13 mouse cellular contexts compared by ENCODE assay signal in the genomic region with DNA sequence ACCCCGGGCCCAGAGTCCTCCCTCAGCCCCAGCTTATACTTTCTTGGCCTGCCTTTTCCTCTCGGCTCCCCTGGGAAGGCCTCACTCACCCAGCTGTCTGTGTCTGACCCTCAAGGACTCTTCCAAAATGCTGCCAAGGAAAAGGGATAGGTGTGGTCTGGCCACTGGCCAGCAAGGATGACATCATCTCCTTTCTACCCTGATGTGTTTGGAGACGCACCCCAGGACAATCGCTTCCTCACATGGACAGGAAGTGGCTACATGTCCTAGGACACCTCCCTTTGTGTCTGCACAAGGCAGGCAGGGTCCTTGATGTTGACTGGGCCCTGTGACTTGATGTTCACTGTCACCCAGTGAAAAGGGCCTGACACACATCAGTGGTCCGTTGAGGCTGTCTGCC. TPM values are rescaled to one million over a fixed set of nuclear protein-coding genes. Genes with fewer than 3 reads are reported as not detected.
DNase-seq lines count a peak whose midpoint lies in the region; ATAC-seq and TF ChIP-seq lines count a peak whose summit lies in the region.
"Had no signal": no experiment of that assay in that cellular context is flagged by ENCODE, and none has a peak within 500 bp of the region (broad histone marks: within the 10 kb centered on the region; RNA-seq: fewer than 3 reads in every experiment).

No protein-coding gene starts in this region.

- H3K36me3 ChIP-seq in intestine, embryonic 16.5 days (ENCODE audit: control insufficient read depth, insufficient read depth, low read length) = no peaks in the 10 kb centered on the region
- H3K36me3 ChIP-seq in intestine, embryonic 15.5 days = no peaks in the 10 kb centered on the region
- H3K36me3 ChIP-seq in hindbrain, postnatal 0 days (ENCODE audit: insufficient read depth, low read length) = no peaks in the 10 kb centered on the region
- no peaks in the 10 kb centered on the region for H3K36me3 ChIP-seq in liver, embryonic 11.5 days (ENCODE audit: control insufficient read depth, insufficient read depth, low read length)
- H3K36me3 ChIP-seq: liver, embryonic 15.5 days had no signal

- no peak for TF ChIP-seq CTCF in hindbrain, postnatal 0 days (IDR thresholded peaks at IDR 0.05; ENCODE audit: low read depth)

- H3K27me3 ChIP-seq in intestine, embryonic 16.5 days (replicated peaks; ENCODE audit: control insufficient read depth, insufficient read depth, low read length) = no peaks in the 10 kb centered on the region
- no peaks in the 10 kb centered on the region for H3K27me3 ChIP-seq in intestine, embryonic 15.5 days (replicated peaks)
- no peaks in the 10 kb centered on the region for H3K27me3 ChIP-seq in hindbrain, postnatal 0 days (ENCODE audit: insufficient read depth, low read length)
- H3K27me3 ChIP-seq in liver, embryonic 11.5 days (replicated peaks; ENCODE audit: control insufficient read depth, insufficient read depth, low read length) = no peaks in the 10 kb centered on the region
- H3K27me3 ChIP-seq: liver, embryonic 15.5 days had no signal

- ATAC-seq in intestine, embryonic 16.5 days = no peak
- ATAC-seq in intestine, embryonic 15.5 days = no peak
- ATAC-seq in hindbrain, postnatal 0 days = no peak
- ATAC-seq in liver, embryonic 11.5 days (replicated peaks; ENCODE audit: low FRiP score) = no peak

- intact Hi-C loops in heart, postnatal 25 days (cut with DNase I) = loop anchor here (5.0 kb wide), 2 partner anchors 42 to 97 kb away; a partner anchor contains a TSS

- H3K4me3 ChIP-seq in intestine, embryonic 16.5 days (ENCODE audit: low read length) = no peak overlapping the region
- no peak overlapping the region for H3K4me3 ChIP-seq in intestine, embryonic 15.5 days (replicated peaks)
- no peak overlapping the region for H3K4me3 ChIP-seq in hindbrain, postnatal 0 days (ENCODE audit: low read length)
- no peak overlapping the region for H3K4me3 ChIP-seq in liver, embryonic 11.5 days (ENCODE audit: low read depth, low read length)
- H3K4me3 ChIP-seq: liver, embryonic 15.5 days; myocyte had no signal

- H3K4me2 ChIP-seq in intestine, embryonic 16.5 days (ENCODE audit: low read depth, low read length) = no peak overlapping the region
- no peak overlapping the region for H3K4me2 ChIP-seq in intestine, embryonic 15.5 days (replicated peaks)
- no peak overlapping the region for H3K4me2 ChIP-seq in hindbrain, postnatal 0 days (ENCODE audit: low read depth, low read length)
- H3K4me2 ChIP-seq in liver, embryonic 11.5 days = no peak overlapping the region
- H3K4me2 ChIP-seq: liver, embryonic 15.5 days had no signal

- 0 out of 2 replicates have a peak overlapping the region, but pooled peaks have one; percentile 18 for H3K27ac ChIP-seq in intestine, embryonic 16.5 days (ENCODE audit: low read length)
- H3K27ac ChIP-seq in intestine, embryonic 15.5 days = no peak overlapping the region
- no peak overlapping the region for H3K27ac ChIP-seq in hindbrain, postnatal 0 days
- H3K27ac ChIP-seq in liver, embryonic 11.5 days (ENCODE audit: low read depth, low read length) = no peak overlapping the region
- H3K27ac ChIP-seq: liver, embryonic 15.5 days had no signal

- peaks cover 18% of the 10 kb centered on the region for H3K4me1 ChIP-seq in intestine, embryonic 16.5 days (ENCODE audit: control insufficient read depth, insufficient read depth, low read length)
- peaks cover 10% of the 10 kb centered on the region; the same call in 1 of the 2 replicates for H3K4me1 ChIP-seq in intestine, embryonic 15.5 days (replicated peaks)
- H3K4me1 ChIP-seq in hindbrain, postnatal 0 days (ENCODE audit: insufficient read depth, low read length) = 0 out of 2 replicates have a peak, but pooled peaks cover 4% of the 10 kb centered on the region
- no peaks in the 10 kb centered on the region for H3K4me1 ChIP-seq in liver, embryonic 11.5 days (replicated peaks; ENCODE audit: control insufficient read depth, insufficient read depth, low read length)
- H3K4me1 ChIP-seq: liver, embryonic 15.5 days had no signal

- DNase-seq in adrenal gland, postnatal 25 days = peak; percentile 50
- peak; percentile 71 for DNase-seq in heart, postnatal 25 days (ENCODE audit: low spot score)
- peak; percentile 76 for DNase-seq in lung, postnatal 14 days
- DNase-seq in hindbrain, postnatal 0 days (ENCODE audit: low spot score) = no peak
- DNase-seq in liver, embryonic 11.5 days (ENCODE audit: low spot score) = no peak
- no peak for DNase-seq in thymus, postnatal 0 days (ENCODE audit: low spot score)
- DNase-seq: cerebellum, postnatal 14 days; gastrocnemius, postnatal 36 days had no signal

- peak overlapping the region; percentile 33; the same call in 1 of the 2 replicates for H3K9ac ChIP-seq in intestine, embryonic 16.5 days (ENCODE audit: low read depth, low read length)
- H3K9ac ChIP-seq in intestine, embryonic 15.5 days = no peak overlapping the region
- H3K9ac ChIP-seq in hindbrain, postnatal 0 days (replicated peaks; ENCODE audit: low read length) = no peak overlapping the region
- no peak overlapping the region for H3K9ac ChIP-seq in liver, embryonic 11.5 days (ENCODE audit: low read depth, low read length)
- H3K9ac ChIP-seq: liver, embryonic 15.5 days had no signal

- 46% methylated on average over 5 of the region's 5 CpGs for WGBS in intestine, embryonic 16.5 days
- 51% methylated on average over 5 of the region's 5 CpGs for WGBS in intestine, embryonic 15.5 days
- 63% methylated on average over 5 of the region's 5 CpGs for WGBS in hindbrain, postnatal 0 days
- 58% methylated on average over 5 of the region's 5 CpGs for WGBS in liver, embryonic 11.5 days

- H3K9me3 ChIP-seq in intestine, embryonic 16.5 days (ENCODE audit: control insufficient read depth, low read length) = no peaks in the 10 kb centered on the region
- no peaks in the 10 kb centered on the region for H3K9me3 ChIP-seq in intestine, embryonic 15.5 days
- H3K9me3 ChIP-seq in hindbrain, postnatal 0 days (ENCODE audit: low read length) = no peaks in the 10 kb centered on the region
- H3K9me3 ChIP-seq in liver, embryonic 11.5 days (ENCODE audit: control insufficient read depth, low read length) = no peaks in the 10 kb centered on the region
- H3K9me3 ChIP-seq: liver, embryonic 15.5 days had no signal

RNA-seq across cellular contexts. Expression of a gene that starts 34.9 kb away (rescaled TPM):
- 10.3 and 12.0 TPM in 2 replicates for polyA plus RNA-seq in intestine, embryonic 16.5 days (2015; fragmentation: Nextera tagmentation; extraction: Ambion mirVana)
- polyA plus RNA-seq in intestine, embryonic 15.5 days (2015; fragmentation: Nextera tagmentation; extraction: Ambion mirVana) = 13.1 and 14.2 TPM in 2 replicates
- total RNA-seq in adrenal gland, postnatal 25 days (2021) = 1.9 and 2.2 TPM in 2 replicates
- total RNA-seq in heart, postnatal 25 days (2021) = 1 to 10 TPM; 7.4 to 8.9 TPM
- total RNA-seq in hindbrain, postnatal 0 days (2014; rRNA removed) = 40.5 and 54.8 TPM in 2 replicates
- polyA plus RNA-seq in hindbrain, postnatal 0 days (2015; fragmentation: Nextera tagmentation; extraction: Ambion mirVana) = 7.0 and 7.2 TPM in 2 replicates
- polyA plus RNA-seq in liver, embryonic 11.5 days (2014; fragmentation: Nextera tagmentation; extraction: Ambion mirVana) = 5.8 and 5.9 TPM in 2 replicates
- 14.8 and 17.0 TPM in 2 replicates for polyA plus RNA-seq in thymus, postnatal 0 days (2015; fragmentation: Nextera tagmentation; extraction: Ambion mirVana)
- total RNA-seq: CH12.LX had no signal
- polyA plus RNA-seq: myocyte had no signal

RNA-seq across cellular contexts. Expression of a gene that starts 44.9 kb away (rescaled TPM):
- polyA plus RNA-seq in intestine, embryonic 16.5 days (2015; fragmentation: Nextera tagmentation; extraction: Ambion mirVana) = 87.9 and 93.9 TPM in 2 replicates
- polyA plus RNA-seq in intestine, embryonic 15.5 days (2015; fragmentation: Nextera tagmentation; extraction: Ambion mirVana) = 102 and 110 TPM in 2 replicates
- total RNA-seq in adrenal gland, postnatal 25 days (2021) = 143 and 163 TPM in 2 replicates
- total RNA-seq in heart, postnatal 25 days (2021) = 100 to 1,000 TPM; 118 to 124 TPM
- 212 and 220 TPM in 2 replicates for total RNA-seq in hindbrain, postnatal 0 days (2014; rRNA removed)
- polyA plus RNA-seq in hindbrain, postnatal 0 days (2015; fragmentation: Nextera tagmentation; extraction: Ambion mirVana) = 228 and 239 TPM in 2 replicates
- polyA plus RNA-seq in liver, embryonic 11.5 days (2014; fragmentation: Nextera tagmentation; extraction: Ambion mirVana) = 133 and 149 TPM in 2 replicates
- 171 and 177 TPM in 2 replicates for polyA plus RNA-seq in thymus, postnatal 0 days (2015; fragmentation: Nextera tagmentation; extraction: Ambion mirVana)

Comparison
In these comparisons a context has a peak if more than half of its experiments do, and no peak if none do; other contexts are left out.
1. DNase-seq: peak in adrenal gland, postnatal 25 days (single experiment), heart, postnatal 25 days (single experiment) and lung, postnatal 14 days (single experiment); none in hindbrain, postnatal 0 days (single experiment), liver, embryonic 11.5 days (single experiment) and thymus, postnatal 0 days (single experiment).